Mouse (Mus musculus) liver, embryonic 14.5 days (tissue): ENCODE results near the gene Zc3h8.

Experiments
- CTCF ChIP-seq: IDR thresholded peaks from 2 replicates; pipeline ENCODE4 v1.5.1; 2016; ENCODE audit warnings: antibody characterized with exemption, low read depth, control low read depth
- EP300 ChIP-seq: IDR thresholded peaks from 2 replicates; pipeline ENCODE4 v1.6.1; 2016; ENCODE audit warnings: antibody characterized with exemption, low read depth

GRCm38 (mm10) chr2:128966236-128966635 lies 22.4 kb upstream of the Zc3h8 start:
- TF ChIP-seq CTCF (no peak), EP300 (no peak)
